Mouse (Mus musculus) embryo, embryonic 11 days (tissue): ENCODE data around the gene Insyn1.

Experiments
- DNase-seq: peaks from one replicate; pipeline ENCODE4 v3.0.0-alpha.2; 2015

Insyn1 gene

GRCm38 (mm10) chr9:58487851-58488801 lies at the start of gene Insyn1:
Insyn1 (plus strand) TSS chr9:58488603.
- peak; percentile 88 for DNase-seq

GRCm38 (mm10) chr9:58438921-58439396 lies 49.4 kb upstream of the Insyn1 start:
- no peak for DNase-seq

GRCm38 (mm10) chr9:58440100-58440499 lies 48.3 kb upstream of the Insyn1 start:
- no peak for DNase-seq

GRCm38 (mm10) chr9:58440614-58441013 lies 47.8 kb upstream of the Insyn1 start:
- DNase-seq: no peak

GRCm38 (mm10) chr9:58441351-58442104 lies 46.9 kb upstream of the Insyn1 start:
- no peak for DNase-seq

GRCm38 (mm10) chr9:58442105-58443010 lies 46.0 kb upstream of the Insyn1 start:
- DNase-seq: no peak

GRCm38 (mm10) chr9:58443061-58443460 lies 45.3 kb upstream of the Insyn1 start:
- no peak for DNase-seq

- DNase-seq: no peak
These were observed 41.6 kb upstream of the Insyn1 start for GRCm38 (mm10) chr9:58446829-58447228.

GRCm38 (mm10) chr9:58447997-58448595 lies 40.3 kb upstream of the Insyn1 start:
- no peak for DNase-seq

- no peak for DNase-seq
These were observed 38.9 kb upstream of the Insyn1 start for GRCm38 (mm10) chr9:58449526-58449925.

- DNase-seq: no peak
These were observed 34.5 kb upstream of the Insyn1 start for GRCm38 (mm10) chr9:58453791-58454378.

GRCm38 (mm10) chr9:58454886-58455285 lies 33.5 kb upstream of the Insyn1 start:
- DNase-seq: no peak

- peak; percentile 38 for DNase-seq
These were observed 32.6 kb upstream of the Insyn1 start for GRCm38 (mm10) chr9:58455798-58456197.

- peak; percentile 34 for DNase-seq
These were observed 30.9 kb upstream of the Insyn1 start for GRCm38 (mm10) chr9:58457481-58457955.

- DNase-seq: no peak
These were observed 30.1 kb upstream of the Insyn1 start for GRCm38 (mm10) chr9:58458341-58458740.

GRCm38 (mm10) chr9:58458856-58459553 lies 29.4 kb upstream of the Insyn1 start:
- no peak for DNase-seq

- no peak for DNase-seq
These were observed 20.9 kb upstream of the Insyn1 start for GRCm38 (mm10) chr9:58467345-58468025.

GRCm38 (mm10) chr9:58470466-58470865 lies 17.9 kb upstream of the Insyn1 start:
- no peak for DNase-seq

- no peak for DNase-seq
These were observed 15.1 kb upstream of the Insyn1 start for GRCm38 (mm10) chr9:58473211-58473815.

- no peak for DNase-seq
These were observed 1.3 kb upstream of the Insyn1 start for GRCm38 (mm10) chr9:58487076-58487475.
